Mouse (Mus musculus) kidney, adult 18-20 months (tissue): ENCODE data around the gene Plekhg6.

ENCODE experiments used
- DNase-seq: peaks from one replicate; pipeline ENCODE4 v3.0.0; 2021

The Plekhg6 gene

GRCm38 (mm10) chr6:125353221-125353620 lies 27.4 kb downstream of the Plekhg6 start:
- DNase-seq: no peak

DNA sequence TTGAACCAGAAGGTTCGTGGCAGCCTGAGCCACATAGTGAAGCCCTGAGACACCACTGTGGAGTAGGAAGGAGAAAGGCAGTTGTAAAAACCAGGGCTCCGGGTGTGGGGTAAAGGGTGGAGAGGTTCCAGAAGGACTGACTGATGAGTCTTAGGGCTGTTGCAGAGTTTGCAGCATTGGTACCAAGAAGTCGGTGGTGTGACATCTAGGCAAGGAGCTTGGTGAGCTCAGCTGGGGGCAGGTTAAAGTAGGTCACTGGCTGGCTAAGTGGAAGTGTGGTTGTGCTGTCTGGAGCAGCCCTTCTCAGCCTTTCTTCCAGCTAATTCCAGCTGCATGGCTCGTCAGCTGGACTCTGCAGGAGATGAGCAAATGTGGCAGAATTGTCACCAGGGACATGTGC lies 27.8 kb downstream of the Plekhg6 start:
- DNase-seq: no peak

DNA sequence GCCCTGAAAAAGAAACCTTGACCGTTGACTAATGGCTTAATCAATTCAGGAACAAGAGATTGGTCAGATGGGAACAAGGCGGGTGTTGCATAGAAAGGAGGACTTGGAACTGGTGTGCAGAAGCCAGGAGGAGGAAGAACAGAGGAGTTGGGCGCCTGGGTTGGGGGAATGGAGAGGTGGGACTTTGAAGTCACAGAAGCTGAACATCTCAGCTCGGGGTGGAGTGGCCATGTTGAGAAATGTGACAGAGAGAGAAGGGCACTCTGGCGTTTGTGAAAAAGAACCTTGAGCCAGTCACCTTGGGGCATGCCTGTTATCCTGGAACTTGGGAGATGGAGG lies 28.6 kb downstream of the Plekhg6 start:
- no peak for DNase-seq

DNA sequence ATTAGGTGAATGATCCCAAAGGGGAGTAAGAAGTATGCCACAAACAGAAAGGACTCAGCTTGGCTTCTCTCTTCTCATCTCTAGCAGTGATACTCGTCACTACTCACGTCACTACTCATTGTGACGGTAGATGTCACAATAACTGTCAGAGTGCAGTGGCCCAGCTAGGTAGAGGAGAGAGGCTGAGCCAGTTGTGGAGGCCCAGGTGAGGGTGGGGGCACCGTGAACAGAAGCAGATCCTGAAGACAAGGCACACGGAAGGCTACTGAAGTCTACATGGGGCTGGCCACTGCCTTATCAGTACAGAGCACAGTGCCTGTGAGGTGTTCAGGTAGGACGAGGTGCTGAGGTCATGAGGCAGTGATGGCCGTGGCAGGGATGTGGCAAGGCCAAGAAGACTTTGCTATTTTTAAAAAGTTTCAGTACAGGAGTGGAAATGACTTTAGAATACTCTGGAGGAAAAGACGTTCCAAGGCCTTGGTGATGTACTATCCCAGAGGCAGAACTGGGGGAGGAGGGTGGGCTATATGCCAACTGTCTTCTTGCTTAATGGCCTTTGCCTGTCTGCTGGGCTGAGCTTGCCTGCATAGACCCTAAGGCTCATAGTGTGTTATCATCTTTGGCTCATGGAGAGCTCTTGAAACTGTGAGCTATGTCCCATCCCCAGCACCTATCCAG lies 29.1 kb downstream of the Plekhg6 start:
- peak; percentile 29 for DNase-seq

DNA sequence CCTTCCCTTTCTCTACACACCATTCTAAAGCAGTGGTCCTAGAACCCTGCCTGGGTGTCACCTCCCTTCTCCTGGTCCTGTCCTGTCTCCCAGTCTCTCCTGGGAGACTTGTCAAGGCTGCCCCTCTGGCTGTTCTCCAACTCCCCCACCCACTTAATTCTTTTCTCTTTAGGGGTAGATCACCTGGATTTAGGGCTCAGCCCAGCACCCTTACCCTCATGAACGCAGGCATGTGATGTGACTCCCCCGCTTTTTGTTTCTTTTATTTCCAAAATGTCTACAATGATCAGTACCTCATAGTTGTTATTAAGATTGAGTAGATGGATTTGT lies 29.6 kb downstream of the Plekhg6 start:
- DNase-seq: no peak

- peak; percentile 64 for DNase-seq
These were observed 30.2 kb downstream of the Plekhg6 start for GRCm38 (mm10) chr6:125350231-125350994.

- DNase-seq: peak; percentile 77
These were observed 30.9 kb downstream of the Plekhg6 start for GRCm38 (mm10) chr6:125349575-125350230.

DNA sequence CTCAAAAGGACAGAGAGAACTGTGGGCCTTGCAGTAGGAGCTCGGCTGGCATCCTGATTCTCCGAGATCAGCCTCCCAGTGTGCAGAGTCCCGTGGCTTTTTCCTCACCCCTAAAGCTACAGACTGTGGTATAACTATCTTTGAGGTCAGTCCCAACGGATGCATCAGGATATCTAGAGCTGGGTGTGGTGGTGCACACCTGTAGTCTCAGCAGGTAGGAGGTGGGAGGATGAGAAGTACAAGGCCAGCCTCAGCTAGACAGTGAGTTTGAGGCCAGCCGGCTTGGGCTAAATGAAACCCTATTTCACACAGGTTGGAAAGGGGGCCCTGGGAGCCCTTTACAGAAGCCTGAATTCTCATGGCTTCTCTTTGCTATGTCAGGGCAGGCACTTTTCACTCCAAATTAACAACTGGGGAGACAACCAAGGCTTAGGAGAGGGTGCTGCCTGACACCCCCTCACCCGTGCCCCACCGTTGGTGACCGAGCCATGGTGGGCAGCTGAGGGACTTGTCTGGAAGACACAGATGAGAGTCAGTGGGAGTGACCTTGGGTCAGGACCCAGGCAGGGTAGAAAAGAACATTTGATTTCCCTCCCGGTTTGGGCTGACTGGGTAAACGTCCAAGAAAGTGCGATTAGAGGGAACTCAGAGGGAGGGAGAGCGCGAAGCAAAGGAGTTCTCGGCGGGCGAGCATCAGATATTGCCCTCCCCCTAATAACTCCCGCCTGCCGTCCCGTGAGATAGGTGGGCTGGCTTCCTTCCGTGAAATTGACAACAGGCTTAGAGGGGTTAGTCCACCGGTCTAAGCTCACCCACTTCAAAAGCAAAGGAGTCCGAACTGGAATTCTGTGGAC lies 31.6 kb downstream of the Plekhg6 start, which contains the start of gene Tnfrsf1a:
TSS of gene Tnfrsf1a (plus strand) at position 642 of the 854 bp plus-strand sequence.
- DNase-seq: peak; percentile 37

GRCm38 (mm10) chr6:125346029-125346428 lies 34.6 kb downstream of the Plekhg6 start:
- peak; percentile 37 for DNase-seq

DNA sequence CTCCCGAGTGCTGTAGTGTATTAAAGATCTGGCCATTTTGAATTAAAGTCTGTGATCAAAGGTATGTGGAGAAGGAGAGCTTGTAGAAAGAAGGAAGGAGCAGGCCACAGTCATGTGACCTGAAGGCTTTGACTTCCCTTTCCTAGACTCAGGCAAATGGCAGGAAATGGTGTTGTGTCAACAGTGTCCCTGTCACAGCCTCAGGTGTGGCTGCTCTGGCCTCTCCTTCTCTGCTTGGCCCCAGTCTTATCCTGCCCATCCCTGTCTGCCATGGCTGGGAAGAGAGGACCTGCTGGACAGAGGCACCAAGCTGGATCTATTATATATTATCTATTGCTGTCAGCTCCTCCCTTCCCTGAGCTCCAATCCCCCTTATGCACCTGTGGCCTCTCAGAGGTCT lies 35.0 kb downstream of the Plekhg6 start:
- DNase-seq: no peak

GRCm38 (mm10) chr6:125344866-125345265 lies 35.7 kb downstream of the Plekhg6 start:
- no peak for DNase-seq

- no peak for DNase-seq
These were observed 36.5 kb downstream of the Plekhg6 start for GRCm38 (mm10) chr6:125344084-125344483.

DNA sequence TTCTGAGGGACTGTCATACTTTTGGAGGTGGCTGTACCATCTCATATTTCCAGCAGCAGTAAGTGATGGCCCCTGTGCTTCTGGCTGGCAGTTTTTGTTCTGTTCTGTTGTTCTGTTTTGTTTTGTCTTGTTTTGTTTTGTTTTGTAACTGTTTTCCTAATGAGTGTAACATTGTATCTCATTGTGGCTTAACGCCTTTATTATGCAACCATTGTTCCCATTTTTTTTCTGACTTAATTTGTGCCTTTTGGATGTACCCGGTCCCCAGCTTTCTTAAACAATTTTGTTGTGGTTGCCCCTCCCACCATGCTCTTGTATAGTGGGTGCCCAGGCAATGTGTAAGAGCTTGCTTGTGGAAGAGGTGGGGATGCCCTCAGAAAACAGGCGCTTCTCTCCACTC lies 38.4 kb downstream of the Plekhg6 start:
- DNase-seq: no peak

GRCm38 (mm10) chr6:125340244-125340643 lies 40.3 kb downstream of the Plekhg6 start:
- no peak for DNase-seq

GRCm38 (mm10) chr6:125338791-125339660 lies 41.6 kb downstream of the Plekhg6 start:
- no peak for DNase-seq

GRCm38 (mm10) chr6:125334356-125334755 lies 46.2 kb downstream of the Plekhg6 start:
- DNase-seq: no peak

GRCm38 (mm10) chr6:125333112-125333899 lies 47.3 kb downstream of the Plekhg6 start:
- no peak for DNase-seq

DNA sequence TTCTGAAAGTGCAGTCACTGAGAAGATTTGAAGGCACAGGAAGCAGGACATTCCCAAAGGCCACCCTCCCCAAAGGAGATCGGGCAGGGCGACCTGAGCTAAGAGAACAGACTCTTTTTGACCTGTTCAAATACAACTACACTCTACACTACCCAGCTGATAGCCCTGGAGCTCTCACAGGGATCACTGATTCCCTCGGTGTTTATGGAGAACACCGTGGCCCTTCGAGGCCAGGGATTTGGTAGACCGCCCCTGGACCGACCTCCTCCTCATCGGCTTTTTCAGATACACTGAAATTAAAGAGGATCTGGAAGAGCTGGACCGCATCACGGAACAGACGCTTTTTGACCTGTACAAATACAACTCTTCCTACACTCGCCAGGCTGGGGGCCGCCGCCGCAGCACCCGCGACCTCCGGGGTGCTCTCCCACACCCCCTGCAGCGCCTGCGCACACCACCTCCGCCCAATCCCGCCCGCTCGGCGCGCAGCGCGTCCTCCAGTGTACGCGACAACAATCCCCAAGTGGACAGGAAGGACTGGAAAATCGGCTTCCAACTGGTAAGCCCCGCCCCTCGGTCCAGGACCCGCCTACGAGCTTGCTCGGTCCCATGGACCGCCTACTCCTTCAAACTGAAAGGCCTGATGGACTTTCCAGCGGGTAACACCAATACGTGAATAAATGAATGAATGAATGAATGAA lies 49.8 kb downstream of the Plekhg6 start:
- peak; percentile 93 for DNase-seq

DNA sequence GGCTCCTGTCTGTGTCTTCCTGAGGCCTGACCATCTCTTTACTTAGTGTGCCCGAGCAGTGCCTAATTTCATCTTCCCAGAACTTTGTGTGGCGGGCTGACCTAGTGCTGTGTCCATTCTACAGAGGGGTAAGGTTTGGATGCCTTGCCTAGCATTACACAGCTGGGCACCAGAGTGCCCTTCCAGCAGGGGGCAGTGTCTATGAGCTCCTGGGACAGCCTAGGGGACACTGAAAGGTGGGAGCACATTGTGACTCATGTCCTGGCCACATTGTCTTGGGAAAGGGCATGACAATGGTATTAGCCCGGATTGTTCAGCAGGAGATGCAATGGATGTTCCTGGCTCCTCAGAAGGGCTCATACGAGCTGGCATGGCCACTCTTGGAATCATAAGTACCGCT lies 52.4 kb downstream of the Plekhg6 start:
- DNase-seq: peak; percentile 73

DNA sequence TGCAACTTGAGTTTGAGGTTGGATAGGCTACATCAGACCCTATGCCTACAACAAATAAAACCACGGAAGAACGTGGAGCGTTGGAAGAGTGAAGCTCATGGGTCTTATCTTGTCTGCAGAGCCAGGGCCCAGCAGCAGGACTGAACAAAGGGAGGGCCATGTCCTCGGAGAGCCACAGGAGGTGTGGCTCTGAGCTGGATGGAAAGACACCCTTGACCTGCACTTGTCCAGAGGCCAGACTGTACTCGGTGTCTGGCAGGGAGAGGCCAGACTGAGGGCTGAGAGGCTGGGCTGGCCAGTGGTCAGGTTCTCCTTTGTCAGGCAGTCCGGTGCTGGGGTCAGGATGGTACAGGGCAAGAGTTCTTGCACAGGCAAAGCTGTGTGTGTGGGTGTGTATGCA lies 55.3 kb downstream of the Plekhg6 start:
- DNase-seq: no peak

DNA sequence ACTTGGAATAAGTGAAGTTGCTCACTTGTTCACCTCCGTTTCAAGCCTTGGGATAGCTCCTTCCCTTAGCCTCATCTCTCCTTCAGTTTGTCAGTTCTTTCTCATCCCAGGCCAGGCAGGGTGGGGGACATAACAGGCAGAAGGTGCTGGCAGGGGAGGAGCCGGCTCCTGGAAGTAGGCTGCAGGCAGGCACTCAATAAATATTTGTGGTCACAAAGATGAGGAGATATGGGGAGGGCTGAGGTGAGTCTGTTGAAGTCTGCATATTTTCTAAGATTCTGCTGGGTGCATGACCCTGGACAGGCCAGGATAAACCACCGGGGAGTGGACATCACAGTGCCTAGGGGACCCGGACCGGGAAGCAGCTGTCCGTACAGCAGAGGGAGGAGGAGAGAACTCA lies 57.0 kb downstream of the Plekhg6 start:
- DNase-seq: no peak
